Comparison of ENCODE assay signal across 16 mouse cellular contexts in the genomic region with DNA sequence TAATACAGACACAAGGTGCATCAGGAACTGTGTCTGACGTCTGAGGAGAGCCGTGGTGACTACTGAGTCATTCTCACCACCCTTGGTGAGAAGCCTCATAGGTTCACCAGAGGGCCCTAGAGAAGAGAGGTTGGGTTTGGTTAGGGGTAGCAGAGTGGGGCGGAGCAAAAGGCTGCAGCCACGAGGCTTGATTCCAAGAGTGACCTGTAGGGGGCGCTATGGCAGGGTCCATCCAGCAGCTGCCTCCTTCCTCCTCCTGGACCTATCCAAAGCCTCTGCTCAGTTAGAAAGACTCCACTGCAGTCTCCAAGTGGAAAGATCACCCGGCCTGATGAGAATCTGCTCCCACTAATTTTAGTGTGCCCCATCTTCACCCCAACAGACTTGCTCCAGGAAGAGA.
DNase-seq lines count a peak whose midpoint lies in the region; ATAC-seq and TF ChIP-seq lines count a peak whose summit lies in the region.
"Had no signal": no experiment of that assay in that cellular context is flagged by ENCODE, and none has a peak within 500 bp of the region (broad histone marks: within the 10 kb centered on the region; RNA-seq: fewer than 3 reads in every experiment).

No protein-coding gene starts in this region.

- WGBS in kidney, postnatal 0 days = 79% methylated on average over 6 of the region's 6 CpGs
- 77% methylated on average over 6 of the region's 6 CpGs for WGBS in kidney, embryonic 14.5 days
- 69% methylated on average over 6 of the region's 6 CpGs for WGBS in spleen, adult 2 months

- in situ Hi-C loops in Patski (cut with MboI; ENCODE audit: low pct_unique_long_range_greater_than_20kb) = no loop called here

- no peak overlapping the region for H3K9ac ChIP-seq in kidney, postnatal 0 days (ENCODE audit: low read depth, low read length)
- H3K9ac ChIP-seq in kidney, embryonic 14.5 days (ENCODE audit: low read depth, low read length) = no peak overlapping the region
- H3K9ac ChIP-seq: forebrain, embryonic 13.5 days; hindbrain, embryonic 13.5 days; limb, embryonic 13.5 days; neural tube, embryonic 15.5 days had no signal

- CTCF ChIA-PET in Patski (lab: Charles Lee) = no interaction called here

- no peaks in the 10 kb centered on the region for H3K27me3 ChIP-seq in kidney, postnatal 0 days (ENCODE audit: insufficient read depth, low read length)
- H3K27me3 ChIP-seq in kidney, embryonic 14.5 days (ENCODE audit: control insufficient read depth, insufficient read depth, low read length) = no peaks in the 10 kb centered on the region
- no peaks in the 10 kb centered on the region for H3K27me3 ChIP-seq in spleen, adult 2 months (ENCODE audit: control insufficient read depth, insufficient read depth, low read length)
- H3K27me3 ChIP-seq in Patski = no peaks in the 10 kb centered on the region
- H3K27me3 ChIP-seq: forebrain, embryonic 13.5 days; hindbrain, embryonic 13.5 days; limb, embryonic 13.5 days; neural tube, embryonic 15.5 days had no signal

- no peak overlapping the region for H3K27ac ChIP-seq in kidney, postnatal 0 days
- H3K27ac ChIP-seq in kidney, embryonic 14.5 days (ENCODE audit: low read depth, low read length) = no peak overlapping the region
- no peak overlapping the region for H3K27ac ChIP-seq in spleen, adult 2 months (ENCODE audit: insufficient read depth, low read length)
- H3K27ac ChIP-seq: forebrain, embryonic 13.5 days; hindbrain, embryonic 13.5 days; limb, embryonic 13.5 days; neural tube, embryonic 15.5 days had no signal

- no peak for ATAC-seq in kidney, postnatal 0 days (replicated peaks; ENCODE audit: low FRiP score, low read depth)
- no peak for ATAC-seq in kidney, embryonic 14.5 days (ENCODE audit: low FRiP score, low TSS enrichment)
- ATAC-seq in Patski = no peak
- no peak for ATAC-seq in granulocyte monocyte progenitor cell, adult 5-6 weeks (replicated peaks; ENCODE audit: poor library complexity, severe bottlenecking)
- ATAC-seq: forebrain, embryonic 13.5 days had no signal

- TF ChIP-seq POLR2A in spleen, adult 2 months (IDR thresholded peaks at IDR 0.05; ENCODE audit: low read depth, low read length) = no peak

- H3K4me2 ChIP-seq in kidney, postnatal 0 days (ENCODE audit: low read length) = no peak overlapping the region
- H3K4me2 ChIP-seq in kidney, embryonic 14.5 days (replicated peaks; ENCODE audit: low read depth, low read length) = no peak overlapping the region
- H3K4me2 ChIP-seq: forebrain, embryonic 13.5 days; hindbrain, embryonic 13.5 days; limb, embryonic 13.5 days; neural tube, embryonic 15.5 days had no signal

- peak; percentile 31; the same call in 1 of the 2 replicates for TF ChIP-seq CTCF in kidney, postnatal 0 days (IDR thresholded peaks at IDR 0.05; ENCODE audit: low read depth)
- peak; percentile 8; the same call in 1 of the 2 replicates for TF ChIP-seq CTCF in spleen, adult 2 months (IDR thresholded peaks at IDR 0.05; ENCODE audit: extremely low read depth, insufficient read depth, insufficient read length, insufficient replicate concordance)
- TF ChIP-seq CTCF in Patski (IDR thresholded peaks at IDR 0.05) = peak; percentile 27

- no peaks in the 10 kb centered on the region for H3K36me3 ChIP-seq in kidney, postnatal 0 days (ENCODE audit: insufficient read depth, low read length)
- H3K36me3 ChIP-seq in kidney, embryonic 14.5 days (ENCODE audit: control insufficient read depth, insufficient read depth, low read length) = no peaks in the 10 kb centered on the region
- H3K36me3 ChIP-seq in spleen, adult 2 months (ENCODE audit: control insufficient read depth, insufficient read depth, low read length) = no peaks in the 10 kb centered on the region
- H3K36me3 ChIP-seq: hindbrain, embryonic 13.5 days; limb, embryonic 13.5 days; neural tube, embryonic 15.5 days had no signal

- DNase-seq in kidney, postnatal 0 days (ENCODE audit: low spot score) = no peak
- DNase-seq in spleen, adult 2 months (ENCODE audit: low read depth in 1 of 2, low spot score in 2 of 2) = no peak
- DNase-seq in spleen, adult 12 weeks (ENCODE audit: low spot score) = no peak
- no peak for DNase-seq in Patski (ENCODE audit: low read depth, low spot score)
- DNase-seq in cerebellum, adult 11-12 months = no peak
- DNase-seq: cerebellum, adult 9-10 months; heart, postnatal 10 days; kidney, adult 18-20 months; right cerebral cortex, adult 18-20 months; thymus, adult 18-20 months had no signal

- H3K4me3 ChIP-seq in kidney, postnatal 0 days (replicated peaks; ENCODE audit: low read depth, low read length) = no peak overlapping the region
- no peak overlapping the region for H3K4me3 ChIP-seq in kidney, embryonic 14.5 days (ENCODE audit: low read length)
- no peak overlapping the region for H3K4me3 ChIP-seq in spleen, adult 2 months (ENCODE audit: extremely low read depth, insufficient read depth, insufficient read length)
- H3K4me3 ChIP-seq: forebrain, embryonic 13.5 days; hindbrain, embryonic 13.5 days; limb, embryonic 13.5 days; neural tube, embryonic 15.5 days had no signal

- POLR2A ChIA-PET in Patski (lab: Charles Lee) = no interaction called here

- no peaks in the 10 kb centered on the region for H3K4me1 ChIP-seq in kidney, postnatal 0 days (replicated peaks; ENCODE audit: insufficient read depth, low read length)
- H3K4me1 ChIP-seq in kidney, embryonic 14.5 days (ENCODE audit: control insufficient read depth, insufficient read depth, low read length) = peaks cover 4% of the 10 kb centered on the region; the same call in 1 of the 2 replicates
- no peaks in the 10 kb centered on the region for H3K4me1 ChIP-seq in spleen, adult 2 months (ENCODE audit: control insufficient read depth, insufficient read depth, insufficient read length)

- H3K9me3 ChIP-seq in kidney, postnatal 0 days (replicated peaks; ENCODE audit: low read length) = no peaks in the 10 kb centered on the region
- H3K9me3 ChIP-seq in kidney, embryonic 14.5 days (ENCODE audit: control insufficient read depth, low read length) = no peaks in the 10 kb centered on the region
- H3K9me3 ChIP-seq: forebrain, embryonic 13.5 days; hindbrain, embryonic 13.5 days; limb, embryonic 13.5 days; neural tube, embryonic 15.5 days had no signal
